Comparison of ENCODE assay signal across 21 mouse cellular contexts in the genomic region with DNA sequence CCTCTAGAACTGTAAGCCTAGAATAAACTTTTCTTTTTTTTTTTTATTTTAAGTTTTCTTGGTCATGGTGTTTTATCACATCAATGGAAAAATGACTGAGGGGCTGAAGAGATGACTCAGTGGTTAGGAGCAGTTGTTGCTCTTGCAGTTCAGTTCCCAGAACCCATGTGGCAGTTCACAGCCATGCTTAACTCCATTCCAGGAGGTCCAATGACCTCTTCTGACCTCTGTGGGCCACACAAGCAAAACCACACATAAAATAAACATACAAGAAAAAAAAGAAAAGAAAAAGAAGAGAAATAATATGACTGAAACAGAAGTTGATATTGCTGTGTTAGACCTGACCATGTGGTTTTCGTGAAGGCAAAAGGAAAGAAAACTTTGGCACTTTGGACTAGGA. TPM values are rescaled to one million over a fixed set of nuclear protein-coding genes. Genes with fewer than 3 reads are reported as not detected.
"Had no signal": no experiment of that assay in that cellular context is flagged by ENCODE, and none has a peak within 500 bp of the region (broad histone marks: within the 10 kb centered on the region; RNA-seq: fewer than 3 reads in every experiment).

No protein-coding gene starts in this region.

- H3K4me1 ChIP-seq: midbrain, embryonic 13.5 days; midbrain, embryonic 15.5 days; neural tube, embryonic 13.5 days; stomach, embryonic 15.5 days had no signal

- H3K36me3 ChIP-seq: midbrain, embryonic 13.5 days; midbrain, embryonic 15.5 days; neural tube, embryonic 13.5 days; stomach, embryonic 15.5 days had no signal

- H3K4me3 ChIP-seq: megakaryocyte, embryonic 14.5 days; midbrain, embryonic 13.5 days; midbrain, embryonic 15.5 days; neural tube, embryonic 13.5 days; stomach, embryonic 15.5 days had no signal

- H3K4me2 ChIP-seq: lung, embryonic 14.5 days; midbrain, embryonic 11.5 days; midbrain, embryonic 13.5 days; midbrain, embryonic 15.5 days; neural tube, embryonic 13.5 days; stomach, embryonic 15.5 days had no signal

- H3K27me3 ChIP-seq: midbrain, embryonic 13.5 days; midbrain, embryonic 15.5 days; neural tube, embryonic 13.5 days; stomach, embryonic 15.5 days had no signal

- H3K9ac ChIP-seq: lung, embryonic 14.5 days; midbrain, embryonic 13.5 days; midbrain, embryonic 15.5 days; neural tube, embryonic 13.5 days; stomach, embryonic 15.5 days had no signal

- ATAC-seq: midbrain, embryonic 13.5 days; midbrain, embryonic 15.5 days had no signal

- H3K9me3 ChIP-seq: megakaryocyte, embryonic 14.5 days; midbrain, embryonic 13.5 days; midbrain, embryonic 15.5 days; neural tube, embryonic 13.5 days; stomach, embryonic 15.5 days had no signal

- H3K27ac ChIP-seq: macrophage; midbrain, embryonic 13.5 days; midbrain, embryonic 15.5 days; neural tube, embryonic 13.5 days; stomach, embryonic 15.5 days; stomach, postnatal 0 days had no signal

- DNase-seq: lung, adult 18-20 months; lung, embryonic 14.5 days; lung, postnatal 10 days; right cerebral cortex, postnatal 14 days; thymus, adult 2 months; thymus, postnatal 25 days; thymus, postnatal 4 days had no signal

RNA-seq across cellular contexts. Expression of a gene that starts 9.5 kb away (rescaled TPM):
- polyA plus RNA-seq: macrophage had no signal

RNA-seq across cellular contexts. Expression of a gene that starts 29.0 kb away (rescaled TPM):
- polyA plus RNA-seq: liver, embryonic 16.5 days; lung, embryonic 14.5 days; lung, embryonic 16.5 days; macrophage; midbrain, embryonic 11.5 days; midbrain, embryonic 13.5 days; midbrain, embryonic 15.5 days; midbrain, postnatal 0 days; neural tube, embryonic 11.5 days; neural tube, embryonic 13.5 days; spleen, adult 2 months; stomach, embryonic 15.5 days; stomach, postnatal 0 days; urinary bladder, adult 2 months had no signal
